Mouse (Mus musculus) T-helper 2 cell (primary cell): ENCODE data around the gene Sema6d.

Experiments used
- in situ Hi-C: fragments of 300-600 bp; cut with MboI, MseI; formaldehyde crosslinking; loops from one replicate; pipeline ENCODE4 v1.15.1; 2025; ENCODE audit warnings: high pct_unique_total_duplicates

Gene Sema6d

DNA sequence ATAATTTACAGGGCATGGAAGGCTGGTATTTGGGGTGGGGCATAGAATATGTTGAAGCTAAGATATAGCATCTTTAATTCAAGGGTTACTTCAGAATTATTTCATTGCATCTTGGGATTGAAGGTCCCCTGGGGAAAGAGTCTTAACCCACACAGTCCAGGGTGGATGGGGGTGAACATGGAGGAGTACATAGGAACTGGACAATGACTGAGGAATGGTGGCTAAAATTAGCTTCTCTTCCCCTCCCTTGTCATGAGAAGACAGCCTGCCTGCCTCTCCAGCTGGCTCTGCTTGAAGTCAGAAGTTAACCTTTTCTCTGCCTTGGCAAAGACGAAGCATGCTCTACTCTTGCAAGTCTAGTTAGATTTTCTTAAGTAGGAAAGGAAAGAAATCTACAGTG is 377.7 kb downstream of the Sema6d start:
- in situ Hi-C loops = no loop called here

DNA sequence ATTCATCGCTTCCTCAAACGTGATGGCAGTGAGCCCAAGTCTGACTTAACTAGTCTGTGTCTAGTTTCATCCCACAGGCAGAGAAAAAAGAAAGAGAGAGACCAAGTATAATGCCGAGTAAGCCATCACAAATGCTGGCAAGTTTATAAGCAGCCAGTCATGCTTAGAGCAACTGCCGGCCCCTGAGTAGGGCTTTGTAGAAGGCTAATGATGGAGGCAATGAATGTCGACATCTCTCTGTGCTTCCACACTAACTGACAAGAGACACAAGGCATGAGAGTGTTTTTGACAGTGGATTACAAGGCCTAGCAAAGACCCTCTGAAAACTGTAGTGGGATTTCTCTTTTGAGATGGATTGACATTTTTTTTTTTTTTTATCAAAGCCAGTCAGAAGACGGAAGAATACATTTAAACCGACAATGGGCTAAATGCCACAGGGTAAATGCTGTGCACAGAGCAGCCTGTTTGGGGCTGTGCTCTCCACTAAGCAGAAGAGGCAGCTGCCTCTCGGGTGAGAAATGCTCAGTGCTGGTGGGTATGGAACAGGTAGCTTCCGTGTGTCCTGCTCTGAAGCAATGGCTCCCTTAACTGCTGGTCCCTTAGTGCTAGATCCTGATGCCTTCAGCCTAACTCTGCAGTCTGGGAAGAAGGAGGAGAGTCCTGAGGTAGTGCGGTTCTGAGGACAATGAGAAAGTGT is 380.7 kb downstream of the Sema6d start:
- in situ Hi-C loops = no loop called here

DNA sequence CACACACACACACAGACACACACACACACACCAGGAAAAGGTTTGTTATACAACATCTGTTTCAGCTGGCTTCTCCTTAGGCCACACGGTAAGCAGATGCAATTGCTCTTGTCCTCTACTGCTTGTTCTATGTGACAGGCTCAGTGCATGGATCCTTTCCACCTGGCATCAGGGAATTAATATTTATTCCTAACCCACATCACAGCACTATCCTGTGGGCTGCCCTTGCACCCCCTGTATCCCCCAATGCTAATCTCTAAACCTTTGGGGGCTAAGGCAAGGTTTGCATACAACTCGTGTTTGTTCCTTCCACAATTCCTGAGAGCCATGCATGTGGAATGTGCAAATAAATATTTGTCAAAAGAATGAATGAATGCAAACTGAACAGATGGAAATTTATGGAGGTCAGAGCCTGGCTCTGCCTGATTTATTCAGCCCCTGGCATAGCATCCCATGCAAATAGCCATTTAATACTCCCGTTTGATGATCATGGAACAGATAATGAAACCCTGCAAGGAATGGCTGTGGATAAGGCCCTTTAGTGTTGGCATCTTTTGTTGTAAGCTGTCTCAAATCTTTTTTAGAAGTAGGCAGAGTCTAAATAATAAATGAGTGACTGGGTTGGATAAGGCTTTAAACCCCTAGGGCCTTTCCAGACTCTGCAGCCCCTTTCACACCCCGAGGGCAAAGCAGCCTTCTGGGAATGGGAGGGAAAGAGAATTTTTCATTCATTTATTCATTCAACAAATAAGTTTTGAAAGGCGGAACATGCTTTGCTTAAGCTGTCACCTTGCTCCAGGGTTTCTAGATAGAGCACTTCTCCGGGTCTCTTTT is 383.1 kb downstream of the Sema6d start:
- in situ Hi-C loops = no loop called here

DNA sequence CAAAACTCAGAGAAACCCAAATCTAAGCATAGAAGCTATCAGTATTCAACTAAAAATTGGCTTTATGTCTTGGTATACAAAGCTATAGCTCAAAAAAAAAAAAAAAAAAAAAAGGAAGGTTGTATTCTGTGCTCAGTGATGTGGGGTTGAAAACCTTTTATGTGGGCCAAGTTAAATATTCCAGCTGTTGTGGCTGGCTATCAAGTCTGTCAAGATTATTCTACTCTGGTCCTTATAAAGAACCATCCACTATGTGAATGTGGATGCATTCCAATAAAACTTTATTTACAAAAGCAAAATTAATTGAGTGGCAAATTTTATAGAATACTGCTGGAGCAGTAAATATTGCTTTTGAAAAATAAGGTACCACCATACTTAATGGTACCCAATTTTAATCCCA is 388.1 kb downstream of the Sema6d start:
- in situ Hi-C loops = no loop called here

DNA sequence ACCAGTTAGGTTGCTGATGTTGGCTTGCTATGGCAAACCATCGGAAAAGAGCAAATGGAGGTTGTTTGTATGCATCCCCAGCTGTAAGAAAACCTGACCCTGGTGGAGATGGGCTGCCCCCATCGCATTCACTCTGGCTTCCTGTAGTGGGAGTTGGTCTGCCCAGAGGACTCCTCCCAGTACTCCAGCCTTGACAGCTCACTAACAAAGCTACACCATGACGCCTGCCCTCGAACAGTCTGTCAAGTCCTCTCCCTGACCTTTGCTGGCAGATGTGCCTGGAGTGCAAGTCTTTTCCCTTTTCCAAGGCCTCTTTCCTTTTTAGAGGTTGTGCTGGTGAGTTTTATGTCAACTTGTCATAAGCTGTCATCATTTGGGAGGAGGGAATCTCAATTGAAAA is 388.8 kb downstream of the Sema6d start:
- in situ Hi-C loops = no loop called here

DNA sequence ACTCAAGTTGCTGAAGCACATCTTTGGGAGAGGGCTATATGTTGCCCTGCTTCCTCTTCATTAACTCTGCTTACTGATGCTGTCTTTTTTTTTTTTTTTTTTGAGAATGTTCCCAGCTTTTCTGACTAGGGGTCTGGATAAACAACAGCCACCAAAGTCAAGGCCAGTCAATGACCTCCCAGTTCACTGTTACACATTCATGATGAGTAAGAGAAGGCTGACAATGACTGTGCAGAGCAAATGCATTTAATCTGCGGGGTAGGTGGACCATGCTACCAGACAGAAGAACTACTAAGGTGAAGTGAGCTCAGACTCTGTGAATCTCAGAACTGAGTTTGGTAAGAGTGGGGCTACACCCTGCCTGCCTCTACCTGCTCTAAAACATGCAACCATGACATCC is 396.0 kb downstream of the Sema6d start:
- in situ Hi-C loops = loop anchor here (5.0 kb wide), 1 partner anchor 68 kb away; no protein-coding TSS in a partner anchor

DNA sequence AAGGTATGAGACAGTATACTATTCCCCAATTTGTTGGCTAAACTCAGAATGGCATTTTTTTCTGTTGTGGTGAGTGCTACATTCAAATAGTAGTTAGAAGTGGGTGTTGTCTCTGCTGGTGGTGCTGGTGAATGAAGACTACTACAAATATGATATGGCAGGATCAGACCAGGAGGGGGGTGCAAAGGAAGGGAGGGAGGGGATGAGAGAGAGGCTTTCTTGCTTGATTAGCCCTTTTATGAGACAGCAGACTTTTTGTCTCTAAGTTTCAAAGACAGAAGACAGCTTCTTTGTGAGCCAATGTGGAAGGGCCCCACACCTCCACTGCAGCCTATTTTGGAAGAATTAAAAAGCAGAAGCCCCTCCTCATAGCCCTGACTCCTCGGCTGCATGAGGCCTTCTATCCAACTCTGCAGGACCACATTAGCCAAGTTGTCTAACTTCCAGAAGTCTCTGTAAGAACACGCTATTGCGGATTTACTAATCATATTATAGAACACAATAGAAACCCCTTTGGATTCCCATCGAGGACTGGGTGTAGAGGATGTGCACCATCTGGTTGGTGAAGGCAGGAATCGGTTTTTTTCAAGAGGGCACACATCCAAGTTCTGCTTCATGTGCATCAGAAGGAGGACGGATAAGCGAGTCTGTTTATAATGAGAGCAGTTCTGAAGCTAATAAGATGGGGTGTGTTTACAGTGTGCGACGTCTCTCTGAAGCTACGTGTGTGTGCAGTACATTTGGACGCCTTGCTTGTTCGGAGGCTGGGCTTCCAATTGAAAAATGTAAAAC is 400.4 kb downstream of the Sema6d start:
- in situ Hi-C loops = no loop called here

DNA sequence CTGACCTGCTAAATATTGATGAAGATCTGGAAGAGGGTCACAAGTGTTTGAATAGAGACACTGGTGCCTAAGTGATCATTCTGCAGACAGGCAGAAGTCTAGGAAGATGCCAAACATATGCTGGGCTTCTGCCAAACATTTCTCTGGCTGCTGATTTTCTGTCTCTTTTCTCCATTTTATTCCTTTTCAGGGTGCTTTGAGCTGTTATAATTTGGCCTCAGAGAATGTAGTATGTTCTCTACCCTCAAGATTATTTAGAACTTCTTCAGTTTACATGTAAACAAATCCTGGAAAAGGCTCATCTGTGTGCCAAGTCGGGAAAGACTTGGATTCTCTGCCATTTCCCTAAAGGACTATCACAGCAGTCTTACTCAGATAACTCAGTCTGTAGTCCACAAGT is 406.0 kb downstream of the Sema6d start:
- in situ Hi-C loops = no loop called here

DNA sequence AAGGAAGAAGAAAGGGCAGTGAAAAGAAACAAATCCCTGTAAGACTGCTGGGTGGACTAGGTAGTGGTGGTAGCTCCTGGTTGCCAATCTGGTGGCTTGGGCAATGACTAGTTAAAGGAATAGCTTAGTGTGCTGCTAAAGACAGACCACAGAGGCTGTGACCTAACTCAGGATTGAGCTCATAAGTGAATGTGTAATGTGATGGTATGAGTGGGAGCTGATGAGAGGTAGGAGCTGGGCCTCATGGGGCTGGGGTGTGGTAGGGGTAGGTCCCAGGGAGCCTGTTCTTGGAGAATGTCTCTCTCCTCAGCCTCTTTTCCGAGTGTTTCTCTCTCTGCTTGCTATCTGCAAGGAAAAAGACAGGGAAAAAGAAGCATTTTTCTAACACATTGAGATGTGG is 409.9 kb downstream of the Sema6d start:
- in situ Hi-C loops = no loop called here

DNA sequence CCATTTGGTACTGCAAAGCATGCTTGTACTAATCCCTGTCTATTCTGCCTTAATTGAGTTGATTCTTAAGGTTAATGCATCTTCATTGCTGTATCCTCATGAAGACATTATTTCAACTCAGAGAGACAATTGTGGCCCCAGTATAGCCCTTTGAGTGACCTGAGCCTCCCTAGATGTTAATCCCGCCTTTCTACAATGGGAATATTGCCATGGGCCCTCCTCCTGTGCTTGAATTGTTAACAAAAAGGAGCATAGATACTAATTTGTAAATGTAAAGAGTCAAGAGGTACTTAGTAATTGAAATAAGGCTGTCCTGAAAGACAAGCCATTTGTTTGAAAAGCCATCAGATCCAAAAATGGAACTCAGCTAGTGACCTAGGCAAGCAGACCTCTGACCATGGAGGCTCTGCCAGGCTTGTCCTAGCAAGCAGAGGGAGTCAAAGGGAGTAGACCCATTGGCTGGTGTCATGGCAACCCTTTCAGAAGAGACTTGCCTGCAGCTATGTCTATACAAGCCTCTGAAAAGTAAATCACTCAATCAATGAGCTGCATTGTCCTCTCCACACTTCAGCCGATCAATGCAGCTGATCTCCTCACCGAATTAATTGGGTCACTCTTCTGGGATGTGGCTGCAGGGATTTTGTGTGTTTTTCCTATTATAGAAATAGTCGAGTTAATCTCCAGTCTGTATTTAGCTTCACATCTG is 416.2 kb downstream of the Sema6d start:
- in situ Hi-C loops = no loop called here

DNA sequence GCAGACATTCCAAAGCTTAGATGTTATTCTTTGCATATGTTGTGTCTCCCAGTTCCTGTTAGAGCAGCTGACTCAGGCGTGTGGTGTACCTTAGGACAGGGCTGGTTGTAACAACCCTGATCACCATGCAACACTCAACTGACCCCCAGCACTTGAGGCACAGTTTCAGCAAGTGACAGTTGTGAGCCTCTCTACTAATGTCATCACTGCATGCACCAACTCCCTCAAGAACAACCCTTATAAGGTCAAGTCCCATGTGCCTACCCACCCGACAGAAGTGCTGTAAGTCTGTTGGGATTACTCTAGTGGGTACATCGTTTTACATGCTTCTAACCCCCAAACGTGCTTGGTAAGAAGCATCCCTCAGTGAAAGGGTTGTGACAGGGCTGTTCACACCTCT is 418.0 kb downstream of the Sema6d start:
- in situ Hi-C loops = no loop called here

DNA sequence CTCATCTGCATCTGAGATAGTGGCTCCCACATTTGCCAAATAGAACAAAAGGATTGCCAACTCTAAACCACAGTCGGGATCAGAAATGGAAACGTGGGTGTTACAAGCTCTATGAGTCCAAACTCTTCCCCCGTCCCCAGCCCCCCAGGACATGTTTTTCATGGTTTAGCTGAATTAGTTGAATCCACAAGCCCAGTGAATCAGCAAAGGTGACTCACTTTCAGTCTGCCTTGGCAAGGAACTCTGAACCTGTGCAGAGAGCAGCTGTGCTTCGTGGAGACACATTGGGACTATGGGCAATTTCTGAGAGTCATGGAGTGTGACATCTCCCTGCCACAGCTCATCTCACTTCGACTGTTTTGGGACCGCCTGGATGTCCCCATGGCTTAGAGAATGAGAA is 419.7 kb downstream of the Sema6d start:
- in situ Hi-C loops = no loop called here

DNA sequence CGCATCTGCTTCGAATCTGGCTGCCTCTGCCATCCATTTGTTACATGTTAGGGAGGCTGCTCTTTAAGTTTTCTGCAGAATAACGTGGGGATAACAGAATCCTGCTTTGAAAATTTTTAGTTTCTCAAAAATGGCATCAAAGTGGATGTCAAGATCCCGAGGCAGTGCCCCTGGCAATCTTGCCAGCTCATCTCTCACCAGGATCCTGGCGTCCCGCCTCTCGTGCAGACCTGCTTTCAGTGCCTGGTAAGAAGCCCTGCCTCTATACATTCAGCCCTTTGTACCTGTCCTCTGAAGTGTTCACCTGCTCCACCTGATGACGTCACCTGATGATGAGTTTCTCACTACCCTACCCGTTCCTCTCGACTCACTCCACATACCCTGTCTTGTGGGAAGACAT is 422.1 kb downstream of the Sema6d start:
- in situ Hi-C loops = no loop called here

DNA sequence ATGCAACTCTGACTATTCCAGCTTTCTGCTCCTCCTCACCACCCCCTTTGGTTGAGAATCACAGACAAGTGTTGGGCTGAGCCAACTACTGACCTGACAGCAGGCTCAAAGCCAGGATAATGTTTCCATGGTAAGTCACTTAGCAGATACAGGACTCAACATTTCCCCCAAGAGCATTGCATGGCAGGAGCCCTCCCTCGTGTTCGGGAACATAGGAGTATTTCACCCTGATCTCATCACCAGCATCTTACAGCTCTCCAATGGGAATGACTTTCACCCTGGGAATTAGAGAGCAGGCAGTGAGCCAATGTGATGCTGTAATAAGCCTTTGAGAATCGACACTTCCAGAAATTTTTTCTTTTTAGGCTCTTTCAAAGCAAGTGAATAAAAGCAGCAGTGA is 432.7 kb downstream of the Sema6d start:
- in situ Hi-C loops = no loop called here

DNA sequence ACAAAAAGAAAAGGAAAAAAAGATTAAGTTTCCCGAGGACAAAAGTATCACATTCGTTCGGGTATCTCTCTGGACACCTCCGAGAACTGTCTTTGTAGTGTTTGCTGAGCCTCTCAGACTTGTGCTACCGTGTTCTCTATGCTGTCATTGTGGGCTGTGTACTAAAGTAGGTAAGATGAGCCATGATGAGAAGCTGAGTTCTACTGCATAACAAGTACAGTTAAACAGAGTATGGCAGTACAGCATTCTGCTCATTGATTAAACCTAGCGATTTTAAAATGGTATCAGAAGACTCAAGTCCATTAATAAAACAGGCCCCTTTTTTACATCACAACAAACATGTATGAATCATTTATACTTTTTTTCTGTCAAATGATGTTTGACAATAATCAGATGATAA is 433.9 kb downstream of the Sema6d start:
- in situ Hi-C loops = no loop called here

DNA sequence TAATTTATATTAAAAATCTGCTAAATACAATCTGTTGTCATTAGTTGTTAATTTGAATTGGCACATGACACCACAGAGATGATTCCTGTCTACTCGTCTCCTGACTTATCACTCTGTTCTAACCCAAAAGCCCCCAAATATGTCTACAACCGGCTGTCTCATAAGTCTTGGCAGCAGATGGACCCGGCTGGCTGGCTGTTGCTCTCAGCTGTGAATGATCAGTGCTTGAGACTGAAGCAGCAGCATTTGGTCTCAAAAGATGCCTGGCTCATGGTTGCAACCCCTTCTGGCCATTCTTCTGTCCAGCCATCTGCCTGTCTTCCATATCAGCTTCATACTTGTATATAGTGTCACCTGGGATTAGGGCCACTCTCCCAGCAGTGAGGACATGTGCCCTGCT is 434.4 kb downstream of the Sema6d start:
- in situ Hi-C loops = no loop called here

DNA sequence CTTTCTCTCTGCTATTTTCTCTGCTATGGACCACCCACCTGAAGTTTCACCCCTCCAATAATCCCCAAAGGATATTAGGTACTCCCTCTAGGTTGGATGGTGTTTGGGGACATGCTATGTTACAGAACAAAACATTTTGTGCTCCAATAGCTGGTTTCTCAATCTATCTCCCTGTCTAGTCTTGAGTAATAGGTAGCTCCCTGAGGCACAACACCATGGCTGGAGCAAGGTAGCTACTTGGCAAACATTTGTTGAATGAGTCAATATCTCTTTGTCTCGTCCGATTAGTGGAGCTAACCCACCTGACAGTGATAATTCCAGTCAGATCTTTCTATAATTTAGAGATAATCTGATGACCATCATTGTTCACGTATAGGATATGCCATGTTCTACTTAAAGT is 437.9 kb downstream of the Sema6d start:
- in situ Hi-C loops = no loop called here

DNA sequence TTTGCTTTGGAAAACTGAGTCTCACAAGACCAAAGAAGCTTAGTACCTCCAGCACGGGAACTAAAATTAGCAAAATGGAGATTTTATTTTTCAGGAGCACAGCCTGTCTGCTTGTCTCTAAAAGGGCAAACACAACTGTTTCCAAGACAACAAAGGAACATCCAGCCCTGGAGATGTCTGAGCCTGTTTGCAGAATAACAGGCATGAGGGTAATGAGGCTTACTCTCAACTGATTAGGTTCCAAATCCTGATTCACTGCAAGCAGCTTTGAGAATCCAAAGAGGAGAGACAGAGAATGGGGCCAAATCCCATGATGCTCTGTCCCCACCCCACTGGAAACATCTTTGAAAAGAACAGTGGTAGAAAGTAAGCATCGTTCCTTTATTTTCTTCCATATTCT is 440.7 kb downstream of the Sema6d start:
- in situ Hi-C loops = no loop called here

DNA sequence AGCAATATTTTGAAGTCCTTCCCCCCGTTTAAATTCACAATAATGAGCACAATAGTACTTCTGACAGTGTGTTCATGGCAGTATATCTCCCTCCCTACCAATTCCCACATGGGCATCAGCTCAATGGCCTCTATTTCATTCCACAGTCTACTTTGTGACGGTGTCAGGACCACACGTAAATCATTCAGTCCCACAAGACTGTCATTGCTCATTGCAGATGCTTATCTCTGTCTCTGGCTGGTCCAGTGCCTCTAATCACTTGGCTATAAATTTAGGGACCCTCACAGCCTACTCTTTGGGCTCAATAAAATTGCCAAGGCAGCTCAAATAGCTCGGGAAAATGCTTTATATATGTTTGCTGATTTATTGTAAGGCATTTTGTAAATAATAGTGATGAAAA is 441.3 kb downstream of the Sema6d start:
- in situ Hi-C loops = no loop called here

DNA sequence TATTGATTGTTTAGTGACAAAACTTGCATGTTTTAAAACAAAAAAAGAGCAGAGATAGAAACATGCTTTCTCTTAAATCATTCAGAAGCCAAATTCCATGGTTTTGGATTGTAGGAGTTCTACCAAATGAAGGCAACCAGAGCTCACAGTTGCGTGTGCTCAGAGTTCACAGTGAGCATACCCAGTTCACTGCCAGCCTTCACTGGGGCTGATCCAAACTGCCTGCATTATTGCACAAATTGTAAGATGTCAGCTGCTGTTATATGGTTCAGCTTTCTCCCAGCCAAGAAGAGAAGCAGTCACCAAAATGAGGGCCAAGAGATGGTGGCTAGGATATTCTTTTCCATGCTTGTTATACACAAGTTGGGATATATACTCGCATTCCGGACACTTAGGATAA is 443.1 kb downstream of the Sema6d start:
- in situ Hi-C loops = no loop called here

DNA sequence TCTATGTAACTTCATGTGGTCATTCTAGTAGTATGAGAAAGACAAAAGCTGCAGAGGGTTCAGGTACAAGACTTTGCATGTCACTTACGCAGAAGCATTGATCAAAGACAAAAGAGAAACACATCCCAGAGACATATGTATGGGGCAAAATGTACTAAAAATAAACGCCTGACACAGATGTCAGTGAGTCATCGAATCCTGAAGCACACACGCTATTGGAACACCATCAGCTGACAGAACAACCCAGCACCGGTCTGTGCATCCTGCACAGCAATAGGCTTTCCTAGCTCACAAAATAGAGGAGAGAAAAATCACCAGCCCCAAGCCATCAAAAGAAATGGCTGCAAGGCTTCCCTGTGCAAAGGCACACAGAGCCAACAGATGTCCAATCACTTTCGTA is 443.8 kb downstream of the Sema6d start:
- in situ Hi-C loops = no loop called here

DNA sequence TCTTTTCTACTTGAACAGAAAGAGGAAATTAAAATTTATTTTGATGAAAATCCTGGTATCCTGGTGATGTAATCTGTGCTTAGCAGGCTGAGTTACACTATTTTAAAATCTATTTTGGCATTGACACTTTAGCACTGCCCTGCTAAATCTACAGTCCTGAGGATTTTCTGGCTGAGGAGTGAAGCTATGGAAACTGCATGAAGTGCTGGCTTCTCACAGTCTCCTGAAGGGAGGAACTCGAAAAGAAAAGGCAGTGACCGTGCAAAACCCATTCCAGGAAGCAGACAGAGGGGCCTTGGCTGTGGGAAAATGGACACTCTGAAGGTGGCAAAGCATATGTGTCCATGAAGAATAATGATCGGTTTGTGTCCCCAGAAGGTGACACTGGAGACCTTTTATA is 460.5 kb downstream of the Sema6d start:
- in situ Hi-C loops = no loop called here
